Mouse (Mus musculus): ENCODE results near the gene Tcf12. TPM values are rescaled to one million over a fixed set of nuclear protein-coding genes. Genes with fewer than 3 reads are reported as not detected.

Gene Tcf12
- polyA plus RNA-seq (2015; fragmentation: Nextera tagmentation; extraction: Ambion mirVana): 20.6 and 29.5 TPM in 2 replicates

DNA sequence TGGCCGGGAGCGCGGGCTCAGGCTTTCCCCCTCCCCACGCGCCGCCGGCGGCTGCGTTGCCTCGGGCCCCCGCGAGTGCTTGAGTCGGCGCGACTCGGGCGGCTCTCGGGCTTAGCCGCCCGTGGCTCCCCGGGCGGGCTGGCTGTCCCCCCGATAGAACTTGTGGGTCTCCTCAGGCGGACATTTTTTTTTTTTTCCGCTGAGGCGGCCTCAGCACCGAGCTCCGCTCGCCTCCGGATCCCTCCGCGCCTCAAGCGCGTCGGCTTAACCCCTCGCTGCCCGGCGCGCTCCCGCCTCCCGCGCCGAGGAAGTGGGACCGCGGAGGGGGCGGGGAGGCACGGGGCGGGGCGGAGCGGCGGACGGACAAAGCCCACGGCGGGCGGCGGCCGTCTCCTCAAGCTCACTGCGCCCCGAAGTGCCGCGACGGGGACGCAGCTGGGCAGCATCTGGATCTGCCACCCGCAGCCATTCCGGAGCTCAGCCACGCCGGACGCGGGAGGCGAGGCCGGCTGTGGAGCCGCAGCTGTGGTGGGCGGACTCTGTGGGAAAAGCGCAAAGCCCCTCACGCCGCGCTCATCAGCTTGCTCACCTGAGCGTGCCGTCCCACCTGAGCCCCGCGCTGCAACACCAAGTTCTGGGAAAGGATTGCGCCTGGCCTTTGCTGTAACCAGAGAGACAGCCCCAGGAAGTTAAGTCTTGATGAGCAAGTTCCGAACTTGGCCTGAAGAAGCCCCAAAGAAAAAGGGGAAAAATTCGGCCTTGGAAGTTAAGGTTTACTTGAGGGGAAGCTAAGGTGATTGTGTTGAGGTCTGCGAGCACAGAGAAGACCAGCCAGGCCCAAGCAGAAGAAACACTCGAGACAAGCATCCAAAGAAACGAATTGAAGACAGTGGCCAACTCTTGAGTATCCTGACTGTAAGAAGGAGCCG is at the start of gene Tcf12:
Tcf12 (minus strand) TSS at position 250 of the 929 bp plus-strand sequence.

Small RNAs within 50 kb of the gene (microRNA-seq; reads per million reads assigned to microRNA genes)
- not detected for gene Gm27450 (ENCODE audit: borderline replicate concordance, insufficient number of aligned reads)

Other genes with a start within 250 kb of the Tcf12 start
- gene Zfp280d, start 163.0 kb upstream of the Tcf12 start, polyA plus RNA-seq (2015; fragmentation: Nextera tagmentation; extraction: Ambion mirVana): 17.4 and 25.6 TPM in 2 replicates

Measured in adrenal gland, postnatal 0 days (tissue).